Mouse (Mus musculus) MEL (cell line): ENCODE measurements around the gene Lamc3. TPM values are rescaled to one million over a fixed set of nuclear protein-coding genes. Genes with fewer than 3 reads are reported as not detected.

Experiments used
- DNase-seq: peaks from one replicate; pipeline ENCODE4 v3.0.0; 2011; ENCODE audit warnings: low read depth, low spot score
- H3K27ac ChIP-seq: 2 replicates; pipeline ENCODE4 v1.5.1; 2012; ENCODE audit warnings: low read depth, mild to moderate bottlenecking, control low read depth, low read length, moderate library complexity; ENCODE audit not compliant: control insufficient read depth
- H3K27me3 ChIP-seq, 2 experiments: fragments of 150-350 bp in 1 of 2; sonication (generic) in 1 of 2; 2 replicates each; pipeline ENCODE4 v1.6.1; 2012; ENCODE audit warnings: low read length in 2 of 2, mild to moderate bottlenecking in 2 of 2, improper control_type of control experiment in 1 of 2, moderate library complexity in 1 of 2; ENCODE audit not compliant: insufficient read depth in 2 of 2, control insufficient read depth in 1 of 2
- H3K36me3 ChIP-seq, 2 experiments: 2 replicates each; pipeline ENCODE4 v1.6.1; 2012 to 2014; ENCODE audit warnings: low read length in 2 of 2, improper control_type of control experiment in 1 of 2, inconsistent platforms in 1 of 2, mild to moderate bottlenecking in 1 of 2; ENCODE audit not compliant: insufficient read depth in 2 of 2, control insufficient read depth in 1 of 2
- H3K4me1 ChIP-seq, 2 experiments: fragments of 150-350 bp in 1 of 2; sonication (generic) in 1 of 2; 2 replicates each; pipeline ENCODE4 v1.6.1; 2012; ENCODE audit warnings: low read length in 2 of 2, improper control_type of control experiment in 1 of 2, mild to moderate bottlenecking in 1 of 2; ENCODE audit not compliant: insufficient read depth in 2 of 2, control insufficient read depth in 1 of 2
- H3K4me3 ChIP-seq, 2 experiments: fragments of 150-350 bp in 1 of 2; sonication (generic) in 1 of 2; 2 replicates each; pipeline ENCODE4 v1.5.1; 2012; ENCODE audit warnings: low read depth in 2 of 2, low read length in 2 of 2, mild to moderate bottlenecking in 2 of 2, moderate library complexity in 2 of 2, control low read depth in 1 of 2, improper control_type of control experiment in 1 of 2; ENCODE audit not compliant: control insufficient read depth in 1 of 2, insufficient read depth in 1 of 2
- H3K79me2 ChIP-seq: 2 replicates; pipeline ENCODE4 v1.6.1; 2012; ENCODE audit warnings: mild to moderate bottlenecking, low read length, moderate library complexity; ENCODE audit not compliant: control insufficient read depth, poor library complexity, insufficient read depth
- H3K9ac ChIP-seq: 2 replicates; pipeline ENCODE4 v1.6.1; 2012; ENCODE audit warnings: low read depth, mild to moderate bottlenecking, control low read depth, low read length, moderate library complexity; ENCODE audit not compliant: control insufficient read depth, poor library complexity, severe bottlenecking
- H3K9me3 ChIP-seq: fragments of 150-350 bp; sonication (generic); replicated peaks from 2 replicates; pipeline ENCODE4 v1.6.1; 2012; ENCODE audit warnings: mild to moderate bottlenecking, low read length, improper control_type of control experiment, moderate library complexity; ENCODE audit not compliant: insufficient read depth
- BHLHE40 ChIP-seq: IDR thresholded peaks from 2 replicates; pipeline ENCODE4 v1.6.1; 2012; ENCODE audit warnings: low read depth, mild to moderate bottlenecking, inconsistent platforms, low read length, improper control_type of control experiment, borderline replicate concordance
- CHD2 ChIP-seq: IDR thresholded peaks from 2 replicates; pipeline ENCODE4 v1.6.1; 2011; ENCODE audit warnings: low read length, improper control_type of control experiment
- CTCF ChIP-seq, 3 experiments: IDR thresholded peaks in 2 of 3; conservative IDR thresholded peaks in 1 of 3; 2 replicates each; pipeline ENCODE4 v1.5.1; 2011 to 2012; ENCODE audit warnings: low read length in 3 of 3, low read depth in 2 of 3, mild to moderate bottlenecking in 2 of 3, improper control_type of control experiment in 1 of 3, inconsistent platforms in 1 of 3, mixed read lengths in 1 of 3, moderate library complexity in 1 of 3; ENCODE audit not compliant: control insufficient read depth in 1 of 3, insufficient read depth in 1 of 3, poor library complexity in 1 of 3, severe bottlenecking in 1 of 3
- E2F4 ChIP-seq: IDR thresholded peaks from 2 replicates; pipeline ENCODE4 v1.6.1; 2011; ENCODE audit warnings: low read depth, low read length, improper control_type of control experiment, borderline replicate concordance
- ETS1 ChIP-seq: IDR thresholded peaks from 2 replicates; pipeline ENCODE4 v1.6.1; 2012; ENCODE audit warnings: low read depth, mild to moderate bottlenecking, inconsistent platforms, low read length, improper control_type of control experiment, moderate library complexity
- GABPA ChIP-seq: IDR thresholded peaks from 2 replicates; pipeline ENCODE4 v1.6.1; 2012; ENCODE audit warnings: low read depth, mild to moderate bottlenecking, inconsistent platforms, low read length, improper control_type of control experiment, moderate library complexity
- GATA1 ChIP-seq: IDR thresholded peaks from 2 replicates; pipeline ENCODE4 v1.6.1; 2011; ENCODE audit warnings: low read depth, low read length, improper control_type of control experiment
- JUND ChIP-seq: IDR thresholded peaks from 2 replicates; pipeline ENCODE4 v1.6.1; 2011; ENCODE audit warnings: low read depth, mild to moderate bottlenecking, improper control_type of control experiment, low read length
- KAT2A ChIP-seq: conservative IDR thresholded peaks from 2 replicates; pipeline ENCODE4 v1.6.1; 2012; ENCODE audit warnings: low read depth, low read length, improper control_type of control experiment, inconsistent platforms
- MAFK ChIP-seq: IDR thresholded peaks from 2 replicates; pipeline ENCODE4 v1.6.1; 2011; ENCODE audit warnings: low read depth, mild to moderate bottlenecking, low read length, improper control_type of control experiment, borderline replicate concordance
- MAX ChIP-seq: IDR thresholded peaks from 2 replicates; pipeline ENCODE4 v1.6.1; 2011; ENCODE audit warnings: low read length, improper control_type of control experiment
- MAZ ChIP-seq: IDR thresholded peaks from 2 replicates; pipeline ENCODE4 v1.6.1; 2012; ENCODE audit warnings: low read depth, mild to moderate bottlenecking, inconsistent platforms, low read length, improper control_type of control experiment
- MEF2A ChIP-seq: IDR thresholded peaks from 2 replicates; pipeline ENCODE4 v1.6.1; 2014; ENCODE audit warnings: low read depth, mild to moderate bottlenecking, inconsistent platforms, low read length, improper control_type of control experiment; ENCODE audit not compliant: poor library complexity, insufficient replicate concordance, severe bottlenecking; ENCODE audit errors: extremely low read depth
- MXI1 ChIP-seq: IDR thresholded peaks from 2 replicates; pipeline ENCODE4 v1.6.1; 2011; ENCODE audit warnings: mild to moderate bottlenecking, low read depth, low read length, improper control_type of control experiment
- MYB ChIP-seq: IDR thresholded peaks from 2 replicates; pipeline ENCODE4 v1.6.1; 2011; ENCODE audit warnings: mild to moderate bottlenecking, low read depth, low read length, improper control_type of control experiment
- MYC ChIP-seq: IDR thresholded peaks from 2 replicates; pipeline ENCODE4 v1.6.1; 2011; ENCODE audit warnings: low read depth, mild to moderate bottlenecking, low read length, improper control_type of control experiment, moderate library complexity
- POLR2A ChIP-seq, 2 experiments: IDR thresholded peaks; 2 replicates each; pipeline ENCODE4 v1.6.1; 2011 to 2012; ENCODE audit warnings: low read length in 2 of 2, mild to moderate bottlenecking in 2 of 2, control low read depth in 1 of 2, improper control_type of control experiment in 1 of 2, low read depth in 1 of 2, moderate library complexity in 1 of 2; ENCODE audit not compliant: control insufficient read depth in 1 of 2, insufficient read depth in 1 of 2, poor library complexity in 1 of 2
- POLR2AphosphoS2 ChIP-seq: IDR thresholded peaks from 2 replicates; pipeline ENCODE4 v1.6.1; 2011; ENCODE audit warnings: low read length, improper control_type of control experiment
- RAD21 ChIP-seq: IDR thresholded peaks from 2 replicates; pipeline ENCODE4 v1.6.1; 2011; ENCODE audit warnings: mild to moderate bottlenecking, low read depth, low read length, improper control_type of control experiment
- RCOR1 ChIP-seq: IDR thresholded peaks from 2 replicates; pipeline ENCODE4 v1.6.1; 2012; ENCODE audit warnings: low read depth, mild to moderate bottlenecking, inconsistent platforms, low read length, improper control_type of control experiment
- SMC3 ChIP-seq: IDR thresholded peaks from 2 replicates; pipeline ENCODE4 v1.6.1; 2011; ENCODE audit warnings: low read depth, low read length, improper control_type of control experiment
- TAL1 ChIP-seq: IDR thresholded peaks from 2 replicates; pipeline ENCODE4 v1.6.1; 2012; ENCODE audit warnings: mild to moderate bottlenecking, inconsistent platforms, low read length, moderate library complexity, mixed read lengths
- TBP ChIP-seq: IDR thresholded peaks from 2 replicates; pipeline ENCODE4 v1.8.0; 2011; ENCODE audit warnings: low read depth, low read length, improper control_type of control experiment
- USF1 ChIP-seq: IDR thresholded peaks from 2 replicates; pipeline ENCODE4 v1.6.1; 2014; ENCODE audit warnings: low read depth, mild to moderate bottlenecking, inconsistent platforms, low read length, improper control_type of control experiment, moderate library complexity
- USF2 ChIP-seq, 2 experiments: IDR thresholded peaks; 2 replicates each; pipeline ENCODE4 v1.6.1; 2011 to 2012; ENCODE audit warnings: improper control_type of control experiment in 2 of 2, low read length in 2 of 2, borderline replicate concordance in 1 of 2, inconsistent platforms in 1 of 2, low read depth in 1 of 2, mild to moderate bottlenecking in 1 of 2; ENCODE audit not compliant: insufficient read depth in 1 of 2
- ZC3H11A ChIP-seq: IDR thresholded peaks from 2 replicates; pipeline ENCODE4 v1.6.1; 2012; ENCODE audit warnings: low read depth, mild to moderate bottlenecking, inconsistent platforms, low read length, improper control_type of control experiment
- ZKSCAN1 ChIP-seq: IDR thresholded peaks from 2 replicates; pipeline ENCODE4 v1.6.1; 2012; ENCODE audit warnings: low read depth, mild to moderate bottlenecking, inconsistent platforms, low read length, improper control_type of control experiment, moderate library complexity
- ZMIZ1 ChIP-seq: IDR thresholded peaks from 2 replicates; pipeline ENCODE4 v1.6.1; 2012; ENCODE audit warnings: low read depth, mild to moderate bottlenecking, inconsistent platforms, low read length, improper control_type of control experiment, moderate library complexity
- polyA plus RNA-seq, 2 experiments: library from polyadenylated mRNA; stranded (reverse) in 1 of 2; unstranded in 1 of 2; fragments of >175 nt in 1 of 2; fragments of >200 nt in 1 of 2; gene quantifications; 2 replicates each; pipeline versions ENCODE4 v1.2.1 to v1.2.4; 2012; ENCODE audit warnings: low replicate concordance in 2 of 2, low read depth in 1 of 2; ENCODE audit not compliant: insufficient read length in 2 of 2, insufficient read depth in 1 of 2, missing spikeins in 1 of 2
- total RNA-seq: library from RNA; depleted of rRNA; stranded (reverse); fragments of 300-350 nt; gene quantifications from 2 replicates; pipeline ENCODE4 v1.2.3, GENCODE M21; 2012

The Lamc3 gene
- total and polyA plus RNA-seq, 3 experiments: not detected

DNA sequence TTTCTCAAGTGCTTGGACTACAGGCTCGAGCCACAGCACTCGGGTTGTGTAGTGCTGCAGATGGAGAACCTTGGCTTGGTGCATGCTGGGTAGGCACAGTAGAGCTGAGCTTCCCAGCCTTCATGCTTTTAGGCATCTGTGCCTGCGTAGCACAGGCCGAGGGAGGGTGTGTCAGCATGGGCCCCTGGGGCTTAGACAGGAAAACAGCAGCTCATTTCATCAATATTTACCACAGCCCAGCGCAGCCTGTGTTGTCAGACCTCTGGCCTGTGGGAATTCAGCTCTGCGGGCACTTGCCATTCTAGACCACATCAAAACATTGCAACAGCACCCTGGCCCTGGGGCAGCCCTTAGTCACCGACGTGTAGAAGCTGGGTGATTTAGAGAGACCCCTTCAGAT lies 31.1 kb upstream of the Lamc3 start (continued):
- TF ChIP-seq MAZ: no peak
- no peak for TF ChIP-seq SMC3

GRCm38 (mm10) chr2:31857180-31857579 lies 29.9 kb upstream of the Lamc3 start:
- H3K36me3 ChIP-seq: no peaks in the 10 kb centered on the region
- H3K27ac ChIP-seq: no peak overlapping the region
- no peaks in the 10 kb centered on the region for H3K79me2 ChIP-seq
- no peak overlapping the region for H3K9ac ChIP-seq
- no peak overlapping the region for H3K4me3 ChIP-seq
- TF ChIP-seq MAX: no peak
- TF ChIP-seq USF1: no peak
- 0 out of 4 replicates have a peak, but pooled peaks cover 0 to 1% of the 10 kb centered on the region in 2 experiments for H3K27me3 ChIP-seq
- no peaks in the 10 kb centered on the region for H3K4me1 ChIP-seq
- H3K9me3 ChIP-seq: no peaks in the 10 kb centered on the region
- DNase-seq: no peak

GRCm38 (mm10) chr2:31858500-31858899 lies 28.6 kb upstream of the Lamc3 start:
- H3K36me3 ChIP-seq: no peaks in the 10 kb centered on the region

DNA sequence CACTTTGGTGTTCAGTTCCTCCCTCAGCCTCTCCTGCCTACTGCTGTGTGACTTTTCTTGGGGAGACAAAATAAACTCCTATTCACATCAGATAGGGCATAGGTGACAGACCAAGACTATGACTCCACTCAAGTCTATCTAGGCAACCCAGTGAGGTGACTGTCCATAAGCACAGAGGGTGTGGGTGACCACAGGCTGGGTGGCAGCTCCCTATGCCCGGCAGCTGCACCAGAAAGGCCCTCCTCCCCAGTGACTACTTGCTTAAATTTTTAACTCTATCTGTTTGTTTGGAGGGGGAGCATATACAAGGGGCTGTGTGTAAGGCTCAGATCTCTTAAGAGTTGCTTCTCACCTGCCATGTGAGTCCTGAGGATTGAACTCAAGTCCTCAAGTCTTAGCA lies 24.2 kb upstream of the Lamc3 start:
- H3K9me3 ChIP-seq: no peaks in the 10 kb centered on the region
- no peak for TF ChIP-seq JUND
- no peak for TF ChIP-seq RAD21
- no peak for TF ChIP-seq MAX
- no peak for TF ChIP-seq USF1
- TF ChIP-seq KAT2A: no peak
- no peak for TF ChIP-seq ZC3H11A
- no peak for TF ChIP-seq MYC
- no peak for TF ChIP-seq RCOR1
- no peak for TF ChIP-seq MEF2A
- no peak for TF ChIP-seq ETS1
- TF ChIP-seq CTCF (IDR thresholded peaks at IDR 0.05 in 2 of 3, conservative IDR thresholded peaks at IDR 0.05 in 1 of 3; ENCODE audit: control insufficient read depth in 1 of 3, insufficient read depth in 1 of 3, low read depth in 2 of 3, low read length in 3 of 3, poor library complexity in 1 of 3, severe bottlenecking in 1 of 3): no peak
- no peak for TF ChIP-seq TBP
- TF ChIP-seq POLR2A (IDR thresholded peaks at IDR 0.05; ENCODE audit: control insufficient read depth in 1 of 2, insufficient read depth in 1 of 2, low read depth in 1 of 2, low read length in 2 of 2, poor library complexity in 1 of 2): no peak
- TF ChIP-seq GABPA: no peak
- TF ChIP-seq POLR2AphosphoS2: no peak
- TF ChIP-seq MYB: no peak
- TF ChIP-seq CHD2: no peak
- TF ChIP-seq USF2 (IDR thresholded peaks at IDR 0.05; ENCODE audit: borderline replicate concordance in 1 of 2, insufficient read depth in 1 of 2, low read depth in 1 of 2, low read length in 2 of 2): no peak
- TF ChIP-seq BHLHE40: no peak
- TF ChIP-seq, all 39 proteins: peak for 0
- H3K9ac ChIP-seq: no peak overlapping the region
- DNase-seq: no peak
- no peaks in the 10 kb centered on the region for H3K36me3 ChIP-seq
- no peaks in the 10 kb centered on the region for H3K79me2 ChIP-seq
- no peaks in the 10 kb centered on the region for H3K4me1 ChIP-seq
- H3K4me3 ChIP-seq: no peak overlapping the region
- no peak overlapping the region for H3K27ac ChIP-seq
- H3K27me3 ChIP-seq: peaks cover 3% of the 10 kb centered on the region in 2 experiments; a peak in 2 of 4 replicates

More at GRCm38 (mm10) chr2:31858500-31858899, 28.6 kb upstream of the Lamc3 start:
- Histone ChIP-seq H3K27me3 (peaks cover 0 to 1% of the 10 kb centered on the region in 2 experiments; a peak in 1 of 4 replicates), H3K9ac (no peak overlapping the region), H3K79me2 (no peaks in the 10 kb centered on the region), H3K27ac (no peak overlapping the region), H3K9me3 (no peaks in the 10 kb centered on the region), H3K4me1 (no peaks in the 10 kb centered on the region), H3K4me3 (no peak overlapping the region)
- TF ChIP-seq ZKSCAN1 (no peak), GATA1 (no peak), ZMIZ1 (no peak), MAX (no peak), MAFK (no peak), MXI1 (no peak), MYB (no peak), USF1 (no peak), JUND (no peak), POLR2A (IDR thresholded peaks at IDR 0.05; ENCODE audit: control insufficient read depth in 1 of 2, insufficient read depth in 1 of 2, low read depth in 1 of 2, low read length in 2 of 2, poor library complexity in 1 of 2) (no peak), TAL1 (no peak), E2F4 (no peak)
- no peak for DNase-seq
